Mouse (Mus musculus) small intestine, adult 2 months (tissue): ENCODE measurements around the gene 4930539E08Rik.

Source experiments
- CTCF ChIP-seq: fragments of 200-500 bp; IDR thresholded peaks from 2 replicates; pipeline ENCODE4 v1.5.1; 2012; ENCODE audit warnings: low read depth, mild to moderate bottlenecking, control low read depth, inconsistent platforms, low read length, moderate library complexity, mixed read lengths; ENCODE audit not compliant: insufficient replicate concordance, insufficient read length; ENCODE audit errors: extremely low read depth
- POLR2A ChIP-seq: fragments of 200-500 bp; IDR thresholded peaks from 2 replicates; pipeline ENCODE4 v1.6.1; 2012; ENCODE audit warnings: low read depth, mild to moderate bottlenecking, control low read depth, inconsistent platforms, low read length, moderate library complexity

- TF ChIP-seq CTCF (no peak), POLR2A (no peak)
Observed at GRCm38 (mm10) chr17:28961596-28961995, 46.5 kb upstream of the 4930539E08Rik start.
